Mouse (Mus musculus) liver, embryonic 11.5 days (tissue): ENCODE data around the gene Srrm4. TPM values are rescaled to one million over a fixed set of nuclear protein-coding genes. Genes with fewer than 3 reads are reported as not detected.

Source experiments
- ATAC-seq: fragments of 200-750 bp; cut with Nextera tagmentation; replicated peaks from 2 replicates; pipeline ENCODE4 v1.8.0; 2017; ENCODE audit warnings: moderate number of reproducible peaks, mild to moderate bottlenecking, moderate TSS enrichment, moderate library complexity; ENCODE audit not compliant: low FRiP score
- DNase-seq: peaks from one replicate; pipeline ENCODE4 v3.0.0-alpha.2; 2017; ENCODE audit warnings: low spot score
- H3K27ac ChIP-seq: fragments of 300-500 bp; sonication (generic); 2 replicates; pipeline ENCODE4 v1.5.1; 2014; ENCODE audit warnings: mild to moderate bottlenecking, low read depth, low read length, control low read depth
- H3K27me3 ChIP-seq: fragments of 300-500 bp; sonication (generic); replicated peaks from 2 replicates; pipeline ENCODE4 v1.6.1; 2014; ENCODE audit warnings: low read length, mixed read lengths; ENCODE audit not compliant: control insufficient read depth, insufficient read depth
- H3K36me3 ChIP-seq: fragments of 300-500 bp; sonication (generic); 2 replicates; pipeline ENCODE4 v1.6.1; 2014; ENCODE audit warnings: mild to moderate bottlenecking, low read length, moderate library complexity, mixed read lengths; ENCODE audit not compliant: control insufficient read depth, insufficient read depth
- H3K4me1 ChIP-seq: fragments of 300-500 bp; sonication (generic); replicated peaks from 2 replicates; pipeline ENCODE4 v1.6.1; 2014; ENCODE audit warnings: low read length, mixed read lengths; ENCODE audit not compliant: control insufficient read depth, insufficient read depth
- H3K4me2 ChIP-seq: fragments of 300-500 bp; sonication (generic); 2 replicates; pipeline ENCODE4 v1.6.1; 2014; ENCODE audit warnings: mild to moderate bottlenecking, control low read depth, moderate library complexity
- H3K4me3 ChIP-seq: fragments of 300-500 bp; sonication (generic); 2 replicates; pipeline ENCODE4 v1.5.1; 2014; ENCODE audit warnings: low read depth, low read length, control low read depth
- H3K9ac ChIP-seq: fragments of 300-500 bp; sonication (generic); 2 replicates; pipeline ENCODE4 v1.6.1; 2014; ENCODE audit warnings: low read depth, low read length, control low read depth
- H3K9me3 ChIP-seq: fragments of 300-500 bp; sonication (generic); 2 replicates; pipeline ENCODE4 v1.6.1; 2016; ENCODE audit warnings: low read length, inconsistent platforms, mixed read lengths; ENCODE audit not compliant: control insufficient read depth
- WGBS: fragments of 180-500 bp; shearing (Covaris S2); extraction: QIAGEN DNeasy Blood & Tissue Kit; methylation state at CpG from one replicate; pipeline ENCODE4 v1.1.7; 2014; 5-methylcytosine and 5-hydroxymethylcytosine counted together
- polyA plus RNA-seq: library from polyadenylated mRNA; unstranded; fragments of >200 nt; fragmentation: Nextera tagmentation; extraction: Ambion mirVana; gene quantifications from 2 replicates; pipeline ENCODE4 v1.2.1, GENCODE M21; 2014

The Srrm4 gene
- polyA plus RNA-seq, 1 experiment from 2014 or later = 0.11 TPM

- DNase-seq (no peak), ATAC-seq (no peak)
- Histone ChIP-seq H3K27ac (no peak overlapping the region), H3K4me2 (no peak overlapping the region), H3K4me1 (no peaks in the 10 kb centered on the region), H3K36me3 (no peaks in the 10 kb centered on the region), H3K9me3 (no peaks in the 10 kb centered on the region), H3K27me3 (no peaks in the 10 kb centered on the region), H3K4me3 (no peak overlapping the region), H3K9ac (no peak overlapping the region)
- WGBS = 42% methylated on average over 9 of the region's 9 CpGs
Observed at GRCm38 (mm10) chr5:116573307-116573706, 18.3 kb downstream of the Srrm4 start.

GRCm38 (mm10) chr5:116571936-116572335 lies 19.7 kb downstream of the Srrm4 start:
- no peak for ATAC-seq
- no peak overlapping the region for H3K9ac ChIP-seq
- 28% methylated on average over 2 of the region's 5 CpGs for WGBS
- H3K4me1 ChIP-seq = no peaks in the 10 kb centered on the region
- no peak for DNase-seq
- no peaks in the 10 kb centered on the region for H3K27me3 ChIP-seq
- H3K27ac ChIP-seq = no peak overlapping the region
- H3K4me2 ChIP-seq = no peak overlapping the region
- no peaks in the 10 kb centered on the region for H3K9me3 ChIP-seq
- H3K36me3 ChIP-seq = no peaks in the 10 kb centered on the region
- no peak overlapping the region for H3K4me3 ChIP-seq

GRCm38 (mm10) chr5:116571232-116571861 lies 20.3 kb downstream of the Srrm4 start:
- DNase-seq (no peak), ATAC-seq (no peak)
- no peaks in the 10 kb centered on the region for H3K9me3 ChIP-seq
- WGBS = 18% methylated on average over 22 of the region's 22 CpGs
- no peaks in the 10 kb centered on the region for H3K36me3 ChIP-seq
- no peak overlapping the region for H3K4me2 ChIP-seq
- H3K9ac ChIP-seq = no peak overlapping the region
- H3K27ac ChIP-seq = no peak overlapping the region
- H3K4me1 ChIP-seq = no peaks in the 10 kb centered on the region
- no peaks in the 10 kb centered on the region for H3K27me3 ChIP-seq
- H3K4me3 ChIP-seq = no peak overlapping the region

GRCm38 (mm10) chr5:116570566-116570965 lies 21.1 kb downstream of the Srrm4 start:
- Histone ChIP-seq H3K9me3 (no peaks in the 10 kb centered on the region), H3K36me3 (no peaks in the 10 kb centered on the region), H3K4me1 (no peaks in the 10 kb centered on the region), H3K27ac (no peak overlapping the region), H3K9ac (no peak overlapping the region), H3K27me3 (no peaks in the 10 kb centered on the region), H3K4me2 (no peak overlapping the region), H3K4me3 (no peak overlapping the region)
- no peak for DNase-seq
- 71% methylated on average over 7 of the region's 7 CpGs for WGBS
- no peak for ATAC-seq

GRCm38 (mm10) chr5:116569629-116570028 lies 22.0 kb downstream of the Srrm4 start:
- H3K27ac ChIP-seq = no peak overlapping the region
- H3K4me3 ChIP-seq = no peak overlapping the region
- ATAC-seq (no peak), DNase-seq (no peak)
- H3K9ac ChIP-seq = no peak overlapping the region
- no peaks in the 10 kb centered on the region for H3K27me3 ChIP-seq
- H3K36me3 ChIP-seq = no peaks in the 10 kb centered on the region
- H3K9me3 ChIP-seq = no peaks in the 10 kb centered on the region
- WGBS = 15% methylated on average over 9 of the region's 9 CpGs
- H3K4me2 ChIP-seq = no peak overlapping the region
- H3K4me1 ChIP-seq = no peaks in the 10 kb centered on the region

GRCm38 (mm10) chr5:116568050-116568449 lies 23.6 kb downstream of the Srrm4 start:
- H3K27me3 ChIP-seq = no peaks in the 10 kb centered on the region
- H3K4me1 ChIP-seq = no peaks in the 10 kb centered on the region
- no peak overlapping the region for H3K9ac ChIP-seq
- 67% methylated on average over 2 of the region's 2 CpGs for WGBS
- no peak for DNase-seq
- ATAC-seq = no peak
- H3K4me2 ChIP-seq = no peak overlapping the region
- no peaks in the 10 kb centered on the region for H3K36me3 ChIP-seq
- H3K27ac ChIP-seq = no peak overlapping the region
- H3K9me3 ChIP-seq = no peaks in the 10 kb centered on the region
- H3K4me3 ChIP-seq = no peak overlapping the region

- WGBS = 87% methylated on average over 8 of the region's 8 CpGs
- no peak overlapping the region for H3K9ac ChIP-seq
- no peaks in the 10 kb centered on the region for H3K27me3 ChIP-seq
- H3K36me3 ChIP-seq = no peaks in the 10 kb centered on the region
- H3K4me3 ChIP-seq = no peak overlapping the region
- ATAC-seq (no peak), DNase-seq (no peak)
- H3K27ac ChIP-seq = no peak overlapping the region
- H3K4me1 ChIP-seq = no peaks in the 10 kb centered on the region
- H3K4me2 ChIP-seq = no peak overlapping the region
- no peaks in the 10 kb centered on the region for H3K9me3 ChIP-seq
Observed at GRCm38 (mm10) chr5:116567298-116567697, 24.3 kb downstream of the Srrm4 start.

GRCm38 (mm10) chr5:116566385-116567045 lies 25.1 kb downstream of the Srrm4 start:
- no peak overlapping the region for H3K4me2 ChIP-seq
- H3K27ac ChIP-seq = no peak overlapping the region
- no peaks in the 10 kb centered on the region for H3K27me3 ChIP-seq
- no peaks in the 10 kb centered on the region for H3K36me3 ChIP-seq
- ATAC-seq (no peak), DNase-seq (no peak)
- H3K9ac ChIP-seq = no peak overlapping the region
- whole genome bisulfite sequencing = 74% methylated on average over 14 of the region's 14 CpGs
- H3K4me3 ChIP-seq = no peak overlapping the region
- no peaks in the 10 kb centered on the region for H3K9me3 ChIP-seq
- no peaks in the 10 kb centered on the region for H3K4me1 ChIP-seq

- Histone ChIP-seq H3K9ac (no peak overlapping the region), H3K36me3 (no peaks in the 10 kb centered on the region), H3K4me1 (no peaks in the 10 kb centered on the region), H3K27me3 (no peaks in the 10 kb centered on the region), H3K4me2 (no peak overlapping the region), H3K4me3 (no peak overlapping the region), H3K27ac (no peak overlapping the region), H3K9me3 (no peaks in the 10 kb centered on the region)
- no peak for ATAC-seq
- DNase-seq = no peak
- 79% methylated on average over 9 of the region's 9 CpGs for WGBS
Observed at GRCm38 (mm10) chr5:116565573-116565972, 26.0 kb downstream of the Srrm4 start.
